Mouse (Mus musculus) liver, postnatal 0 days (tissue): ENCODE results near the gene Tnnt3.

ENCODE experiments used
- CTCF ChIP-seq: sonication (generic); IDR thresholded peaks from 2 replicates; pipeline ENCODE4 v1.5.1; 2016; ENCODE audit warnings: antibody characterized with exemption, low read depth
- EP300 ChIP-seq: IDR thresholded peaks from 2 replicates; pipeline ENCODE4 v1.6.1; 2016; ENCODE audit warnings: antibody characterized with exemption, low read depth, mild to moderate bottlenecking

GRCm38 (mm10) chr7:142537181-142537580 is 38.5 kb downstream of the Tnnt3 start:
- TF ChIP-seq CTCF (no peak), EP300 (no peak)
